Mouse (Mus musculus): ENCODE results near the gene Spg20. TPM values are rescaled to one million over a fixed set of nuclear protein-coding genes. Genes with fewer than 3 reads are reported as not detected.

The Spg20 gene
- total and polyA plus RNA-seq, 2 experiments: 12.6 to 19.1 TPM

DNA sequence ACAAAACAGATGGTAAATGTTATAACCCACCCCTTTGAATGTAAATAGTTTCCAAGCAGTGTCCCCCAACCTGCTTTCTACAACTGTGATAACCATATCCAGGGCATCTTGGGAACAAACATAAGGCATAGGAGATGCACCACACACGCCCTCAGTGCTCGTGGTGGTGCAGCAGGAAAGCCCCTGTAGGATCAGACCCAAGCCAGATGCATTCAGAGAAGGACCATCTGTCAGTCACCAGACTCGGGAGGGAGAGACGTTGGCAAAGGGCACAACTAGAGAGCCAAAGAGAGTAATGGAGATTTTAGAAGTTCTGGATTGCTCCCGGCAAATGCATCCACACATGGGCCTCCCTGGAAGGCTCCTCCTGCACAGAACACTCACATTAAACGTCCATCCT, 27.1 kb upstream of the Spg20 start:
- Histone ChIP-seq H3K27me3 (ENCODE audit: control insufficient read depth, insufficient read depth, low read length) (no peaks in the 10 kb centered on the region), H3K4me1 (ENCODE audit: control insufficient read depth, insufficient read depth, low read length) (no peaks in the 10 kb centered on the region), H3K79me2 (ENCODE audit: control insufficient read depth, insufficient read depth, low read length) (no peaks in the 10 kb centered on the region), H3K36me3 (ENCODE audit: control insufficient read depth, insufficient read depth, low read length) (no peaks in the 10 kb centered on the region), H3K9ac (ENCODE audit: low read depth, low read length) (no peak overlapping the region), H3K27ac (replicated peaks; ENCODE audit: insufficient read depth, low read depth, low read length) (no peak overlapping the region), H3K4me3 (ENCODE audit: insufficient read depth, low read depth, low read length) (no peak overlapping the region)
- no peak for TF ChIP-seq CTCF (IDR thresholded peaks at IDR 0.05; ENCODE audit: low read depth, low read length)
- TF ChIP-seq POLR2A (IDR thresholded peaks at IDR 0.05; ENCODE audit: extremely low read depth, insufficient read depth, low read length): no peak
- no peak for DNase-seq (ENCODE audit: extremely low read depth, low read depth, low spot score)
- WGBS: 72% methylated on average over 6 of the region's 6 CpGs

DNA sequence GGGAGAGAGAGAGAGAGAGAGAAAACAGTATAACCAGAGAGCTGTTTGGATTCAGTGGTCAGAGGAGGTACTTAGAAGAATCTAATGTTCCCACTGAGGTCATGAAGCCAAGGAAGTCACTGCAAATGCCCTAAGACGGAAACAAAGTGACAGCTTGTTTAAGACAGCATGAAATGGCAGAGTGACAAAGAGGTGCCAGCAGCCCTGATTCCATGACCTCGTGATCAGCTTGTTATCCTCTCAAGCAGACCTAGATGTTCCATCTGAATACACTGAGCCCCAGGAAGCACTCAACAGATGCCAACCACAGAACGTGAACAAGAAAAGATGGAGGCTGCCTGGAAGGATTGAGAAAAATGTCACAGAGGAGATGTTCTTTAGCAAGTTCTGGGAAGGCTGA, 26.2 kb upstream of the Spg20 start:
- 65% methylated on average over 3 of the region's 3 CpGs for WGBS
- TF ChIP-seq CTCF (IDR thresholded peaks at IDR 0.05; ENCODE audit: low read depth, low read length): no peak
- TF ChIP-seq POLR2A (IDR thresholded peaks at IDR 0.05; ENCODE audit: extremely low read depth, insufficient read depth, low read length): no peak

DNA sequence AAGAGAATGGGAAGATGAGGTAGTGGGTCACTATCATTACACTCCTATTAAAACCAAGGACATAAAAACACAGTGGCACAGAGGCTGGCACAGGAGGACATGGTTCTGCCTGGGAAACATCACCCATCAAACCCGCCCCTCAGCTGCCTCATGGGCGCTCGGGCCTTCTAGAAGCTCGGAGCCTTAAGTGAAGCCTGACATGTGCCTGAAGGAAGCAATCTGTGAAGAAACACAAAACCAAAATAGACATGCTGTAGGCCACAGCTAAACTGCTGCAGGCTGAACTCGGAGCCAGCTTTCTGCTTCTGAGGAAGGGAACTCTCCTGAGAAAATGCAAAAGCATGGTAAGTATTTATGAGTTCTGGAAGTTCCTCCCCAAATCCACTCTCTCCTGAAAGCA, 25.0 kb upstream of the Spg20 start:
- no peak for TF ChIP-seq CTCF (IDR thresholded peaks at IDR 0.05; ENCODE audit: low read depth, low read length)
- 88% methylated on average over 5 of the region's 5 CpGs for WGBS
- Histone ChIP-seq H3K4me3 (ENCODE audit: insufficient read depth, low read depth, low read length) (no peak overlapping the region), H3K27ac (replicated peaks; ENCODE audit: insufficient read depth, low read depth, low read length) (no peak overlapping the region), H3K4me1 (ENCODE audit: control insufficient read depth, insufficient read depth, low read length) (no peaks in the 10 kb centered on the region), H3K9ac (ENCODE audit: low read depth, low read length) (no peak overlapping the region), H3K36me3 (ENCODE audit: control insufficient read depth, insufficient read depth, low read length) (no peaks in the 10 kb centered on the region), H3K79me2 (ENCODE audit: control insufficient read depth, insufficient read depth, low read length) (no peaks in the 10 kb centered on the region), H3K27me3 (ENCODE audit: control insufficient read depth, insufficient read depth, low read length) (no peaks in the 10 kb centered on the region)
- no peak for DNase-seq (ENCODE audit: extremely low read depth, low read depth, low spot score)

More for the DNA sequence above, 26.2 kb upstream of the Spg20 start:
- Histone ChIP-seq H3K79me2 (ENCODE audit: control insufficient read depth, insufficient read depth, low read length) (no peaks in the 10 kb centered on the region), H3K27me3 (ENCODE audit: control insufficient read depth, insufficient read depth, low read length) (no peaks in the 10 kb centered on the region), H3K36me3 (ENCODE audit: control insufficient read depth, insufficient read depth, low read length) (no peaks in the 10 kb centered on the region), H3K9ac (ENCODE audit: low read depth, low read length) (no peak overlapping the region), H3K4me3 (ENCODE audit: insufficient read depth, low read depth, low read length) (no peak overlapping the region), H3K27ac (replicated peaks; ENCODE audit: insufficient read depth, low read depth, low read length) (no peak overlapping the region), H3K4me1 (ENCODE audit: control insufficient read depth, insufficient read depth, low read length) (no peaks in the 10 kb centered on the region)
- no peak for DNase-seq (ENCODE audit: extremely low read depth, low read depth, low spot score)

DNA sequence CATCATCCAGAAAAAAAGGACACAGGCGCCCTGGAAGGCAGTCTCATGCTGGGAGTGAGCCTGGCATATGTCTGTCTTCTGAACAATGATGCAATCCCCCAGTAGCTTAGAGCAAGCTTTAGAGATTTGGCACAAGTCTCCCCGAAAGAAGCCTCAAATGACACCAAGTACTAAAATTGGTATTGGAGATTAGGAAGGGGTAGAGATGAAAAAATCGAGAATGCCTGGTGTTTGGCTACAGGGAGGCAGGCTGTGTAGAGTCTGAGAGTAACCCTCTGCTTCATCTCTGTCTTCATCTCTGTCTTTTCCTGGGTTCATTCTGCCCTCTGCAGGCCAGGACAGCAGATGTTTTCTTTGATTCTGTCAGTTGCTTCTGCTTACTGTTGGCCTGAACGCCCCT, 24.5 kb upstream of the Spg20 start:
- TF ChIP-seq POLR2A (IDR thresholded peaks at IDR 0.05; ENCODE audit: extremely low read depth, insufficient read depth, low read length) (no peak), CTCF (IDR thresholded peaks at IDR 0.05; ENCODE audit: low read depth, low read length) (no peak)
- 64% methylated on average over 4 of the region's 4 CpGs for WGBS

DNA sequence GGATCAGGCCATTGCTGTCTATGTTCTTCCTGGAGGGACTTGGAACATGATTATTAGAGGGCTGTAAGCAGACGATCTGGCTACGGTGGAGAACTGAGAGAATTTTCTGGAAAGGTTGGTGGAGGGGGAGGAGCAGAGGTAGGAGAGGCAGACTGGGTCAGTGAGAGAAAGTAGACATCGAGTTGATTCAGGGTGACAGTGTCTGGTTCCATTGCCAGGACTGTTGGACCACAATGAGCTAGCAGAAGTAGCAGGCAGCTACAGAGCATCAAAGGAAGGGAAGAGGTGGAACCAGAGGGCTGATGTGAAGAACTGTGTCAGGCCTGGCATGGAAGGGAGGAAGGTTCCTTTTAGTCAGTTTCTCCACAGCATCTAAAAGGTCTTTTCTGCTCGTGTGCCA, 23.5 kb upstream of the Spg20 start:
- Histone ChIP-seq H3K79me2 (ENCODE audit: control insufficient read depth, insufficient read depth, low read length) (no peaks in the 10 kb centered on the region), H3K36me3 (ENCODE audit: control insufficient read depth, insufficient read depth, low read length) (no peaks in the 10 kb centered on the region), H3K4me3 (ENCODE audit: insufficient read depth, low read depth, low read length) (no peak overlapping the region), H3K4me1 (ENCODE audit: control insufficient read depth, insufficient read depth, low read length) (no peaks in the 10 kb centered on the region), H3K27ac (replicated peaks; ENCODE audit: insufficient read depth, low read depth, low read length) (no peak overlapping the region), H3K9ac (ENCODE audit: low read depth, low read length) (no peak overlapping the region), H3K27me3 (ENCODE audit: control insufficient read depth, insufficient read depth, low read length) (no peaks in the 10 kb centered on the region)
- no peak for DNase-seq (ENCODE audit: extremely low read depth, low read depth, low spot score)
- 54% methylated on average over 4 of the region's 4 CpGs for WGBS
- TF ChIP-seq POLR2A (IDR thresholded peaks at IDR 0.05; ENCODE audit: extremely low read depth, insufficient read depth, low read length) (no peak), CTCF (IDR thresholded peaks at IDR 0.05; ENCODE audit: low read depth, low read length) (no peak)

More for the DNA sequence above, 24.5 kb upstream of the Spg20 start:
- Histone ChIP-seq H3K27ac (replicated peaks; ENCODE audit: insufficient read depth, low read depth, low read length) (no peak overlapping the region), H3K36me3 (ENCODE audit: control insufficient read depth, insufficient read depth, low read length) (no peaks in the 10 kb centered on the region), H3K79me2 (ENCODE audit: control insufficient read depth, insufficient read depth, low read length) (no peaks in the 10 kb centered on the region), H3K4me3 (ENCODE audit: insufficient read depth, low read depth, low read length) (no peak overlapping the region), H3K9ac (ENCODE audit: low read depth, low read length) (no peak overlapping the region), H3K27me3 (ENCODE audit: control insufficient read depth, insufficient read depth, low read length) (no peaks in the 10 kb centered on the region), H3K4me1 (ENCODE audit: control insufficient read depth, insufficient read depth, low read length) (no peaks in the 10 kb centered on the region)
- no peak for DNase-seq (ENCODE audit: extremely low read depth, low read depth, low spot score)

DNA sequence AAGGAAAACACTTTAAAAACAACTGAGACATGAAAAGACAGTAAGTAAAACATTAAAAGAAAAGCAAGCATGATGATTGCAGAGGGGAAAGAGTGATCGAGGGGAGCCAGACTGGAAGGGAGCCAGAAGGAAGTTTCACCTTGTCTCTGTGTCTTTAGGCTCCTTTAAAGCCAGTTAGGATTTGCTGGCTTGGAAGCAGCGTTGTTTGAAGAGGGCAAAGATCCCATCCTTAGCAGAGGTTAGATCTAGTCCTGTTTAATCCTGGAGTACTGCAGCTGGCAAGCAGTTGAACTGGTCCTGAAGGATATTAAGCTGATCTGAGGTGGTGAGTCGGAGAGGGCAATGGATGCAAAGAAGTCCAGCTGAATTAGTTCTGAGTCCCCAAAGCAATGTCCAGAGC, 23.1 kb upstream of the Spg20 start:
- 51% methylated on average over 3 of the region's 3 CpGs for WGBS
- no peak for DNase-seq (ENCODE audit: extremely low read depth, low read depth, low spot score)

More for the DNA sequence above, 23.1 kb upstream of the Spg20 start:
- H3K27ac ChIP-seq (replicated peaks; ENCODE audit: insufficient read depth, low read depth, low read length): no peak overlapping the region
- no peaks in the 10 kb centered on the region for H3K36me3 ChIP-seq (ENCODE audit: control insufficient read depth, insufficient read depth, low read length)
- no peak for TF ChIP-seq POLR2A (IDR thresholded peaks at IDR 0.05; ENCODE audit: extremely low read depth, insufficient read depth, low read length)
- no peak for TF ChIP-seq CTCF (IDR thresholded peaks at IDR 0.05; ENCODE audit: low read depth, low read length)
- H3K79me2 ChIP-seq (ENCODE audit: control insufficient read depth, insufficient read depth, low read length): no peaks in the 10 kb centered on the region
- H3K4me3 ChIP-seq (ENCODE audit: insufficient read depth, low read depth, low read length): no peak overlapping the region
- H3K9ac ChIP-seq (ENCODE audit: low read depth, low read length): no peak overlapping the region
- H3K4me1 ChIP-seq (ENCODE audit: control insufficient read depth, insufficient read depth, low read length): no peaks in the 10 kb centered on the region
- H3K27me3 ChIP-seq (ENCODE audit: control insufficient read depth, insufficient read depth, low read length): no peaks in the 10 kb centered on the region
